Mouse (Mus musculus) embryonic fibroblast, embryonic 13.5 days (primary cell): ENCODE measurements at regions not wholly inside any gene's neighbourhood (a gene's known extent, or its start where the extent isn't known, plus 50 kb on each side); places are given as distances from the start of the nearest gene placed in this dataset.

Experiments
- CTCF ChIP-seq: IDR thresholded peaks from 2 replicates; pipeline ENCODE4 v1.5.1; 2011; ENCODE audit warnings: mild to moderate bottlenecking, control low read depth, low read length, moderate library complexity, borderline replicate concordance; ENCODE audit not compliant: insufficient read depth
- POLR2A ChIP-seq: IDR thresholded peaks from 2 replicates; pipeline ENCODE4 v1.6.1; 2011; ENCODE audit warnings: low read depth, mild to moderate bottlenecking, control low read depth, low read length, moderate library complexity

- TF ChIP-seq CTCF (no peak), POLR2A (no peak)
These were observed 644.4 kb downstream of the Dhx35 start for GRCm38 (mm10) chr2:159438961-159439360.
